Mouse (Mus musculus) heart, embryonic 14.5 days (tissue): Measurements from ENCODE around the gene Cdkn2d. TPM values are rescaled to one million over a fixed set of nuclear protein-coding genes. Genes with fewer than 3 reads are reported as not detected.
A peak's percentile ranks its signal among the peaks of the same experiment; 100 is the strongest.

ENCODE experiments used
- ATAC-seq: fragments of 200-750 bp; cut with Nextera tagmentation; 2 replicates; pipeline ENCODE4 v1.8.0; 2017; ENCODE audit warnings: low read depth, moderate TSS enrichment; ENCODE audit not compliant: insufficient number of reproducible peaks, insufficient read depth, low FRiP score
- H3K27ac ChIP-seq, 2 experiments: fragments of 200-500 bp in 1 of 2; fragments of 300-500 bp in 1 of 2; sonication (generic) in 1 of 2; replicated peaks in 1 of 2; 2 replicates each; pipeline ENCODE4 v1.5.1; 2012 to 2014; ENCODE audit warnings: low read depth in 2 of 2, low read length in 2 of 2, control low read depth in 1 of 2, mild to moderate bottlenecking in 1 of 2, mixed read lengths in 1 of 2; ENCODE audit not compliant: control insufficient read depth in 1 of 2, insufficient read depth in 1 of 2
- H3K27me3 ChIP-seq: fragments of 300-500 bp; sonication (generic); 2 replicates; pipeline ENCODE4 v1.6.1; 2014; ENCODE audit warnings: mild to moderate bottlenecking, low read length, control low read depth; ENCODE audit not compliant: control insufficient read depth, insufficient read depth
- H3K36me3 ChIP-seq: fragments of 300-500 bp; sonication (generic); 2 replicates; pipeline ENCODE4 v1.6.1; 2014; ENCODE audit warnings: mild to moderate bottlenecking, control low read depth, low read length, mixed read lengths; ENCODE audit not compliant: control insufficient read depth, insufficient read depth
- H3K4me1 ChIP-seq, 2 experiments: fragments of 200-500 bp in 1 of 2; fragments of 300-500 bp in 1 of 2; sonication (generic) in 1 of 2; 2 replicates each; pipeline ENCODE4 v1.6.1; 2012 to 2014; ENCODE audit warnings: low read length in 2 of 2, control low read depth in 1 of 2, mixed read lengths in 1 of 2; ENCODE audit not compliant: control insufficient read depth in 2 of 2, insufficient read depth in 2 of 2
- H3K4me2 ChIP-seq: fragments of 300-500 bp; sonication (generic); 2 replicates; pipeline ENCODE4 v1.6.1; 2014; ENCODE audit warnings: mild to moderate bottlenecking, low read length
- H3K4me3 ChIP-seq, 2 experiments: fragments of 200-500 bp in 1 of 2; fragments of 300-500 bp in 1 of 2; sonication (generic) in 1 of 2; 2 replicates each; pipeline ENCODE4 v1.5.1; 2012 to 2014; ENCODE audit warnings: low read length in 2 of 2, mild to moderate bottlenecking in 2 of 2, control low read depth in 1 of 2, low read depth in 1 of 2, moderate library complexity in 1 of 2; ENCODE audit not compliant: control insufficient read depth in 1 of 2, insufficient read depth in 1 of 2
- H3K9ac ChIP-seq: fragments of 300-500 bp; sonication (generic); 2 replicates; pipeline ENCODE4 v1.6.1; 2014; ENCODE audit warnings: mild to moderate bottlenecking, low read length
- H3K9me3 ChIP-seq: fragments of 300-500 bp; sonication (generic); 2 replicates; pipeline ENCODE4 v1.6.1; 2016; ENCODE audit warnings: low read length, control low read depth; ENCODE audit not compliant: control insufficient read depth
- WGBS: fragments of 180-500 bp; shearing (Covaris S2); extraction: QIAGEN DNeasy Blood & Tissue Kit; methylation state at CpG from one replicate; pipeline ENCODE4 v1.1.7; 2014; 5-methylcytosine and 5-hydroxymethylcytosine counted together
- polyA plus RNA-seq: library from polyadenylated mRNA; unstranded; fragments of >200 nt; fragmentation: Nextera tagmentation; extraction: Ambion mirVana; gene quantifications from 2 replicates; pipeline ENCODE4 v1.2.1, GENCODE M21; 2014

Gene Cdkn2d
- polyA plus RNA-seq, 1 experiment from 2014 or later, result 96.9 TPM

DNA sequence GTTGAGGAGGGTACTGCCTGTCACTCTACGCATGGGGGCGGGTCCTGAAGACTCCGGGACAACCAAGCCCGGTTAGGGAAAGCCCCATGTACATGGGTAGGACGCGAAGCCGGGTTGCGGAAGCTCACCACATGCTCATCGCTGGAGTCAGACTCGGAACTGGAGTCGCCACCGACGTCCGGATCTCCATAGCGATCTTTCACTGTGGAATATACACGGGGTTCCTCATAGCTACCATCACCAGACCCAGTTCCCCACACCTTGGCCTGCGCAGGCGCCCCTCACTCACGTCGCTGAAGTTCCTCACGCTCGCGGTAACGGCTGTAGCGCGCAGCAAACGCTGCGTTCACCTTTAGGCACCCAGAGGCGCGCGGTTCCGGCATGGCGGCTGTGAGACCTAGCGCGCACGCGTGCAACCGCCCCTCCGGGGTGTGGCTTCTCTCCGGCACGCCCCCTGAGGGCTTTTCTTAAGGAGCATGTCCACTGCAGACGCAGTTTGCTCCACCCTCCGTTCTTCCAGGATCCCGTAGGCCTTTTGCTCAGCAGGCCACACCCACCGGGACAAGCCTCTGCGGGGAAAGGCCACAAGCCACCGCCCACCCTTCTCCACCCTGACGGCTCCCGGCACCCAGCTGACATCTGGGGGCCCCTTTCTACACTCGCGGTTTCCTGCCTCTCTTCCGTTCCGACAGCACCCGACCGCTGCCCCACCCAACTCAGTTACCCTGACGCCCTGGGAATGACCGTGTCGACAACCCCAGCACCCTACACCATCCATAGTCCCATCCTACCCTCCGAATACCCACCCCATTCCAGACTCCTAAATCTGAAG lies 3.4 kb downstream of the Cdkn2d start, which contains the start of gene Kri1:
Gene Kri1 (minus strand): TSS at position 399 of the 832 bp plus-strand sequence.
- H3K36me3 ChIP-seq, result peaks cover 34% of the 10 kb centered on the region
- peak within 1 kb of the TSS; percentile 78 for H3K4me2 ChIP-seq
- H3K27me3 ChIP-seq, result no peaks in the 10 kb centered on the region
- H3K4me1 ChIP-seq, result peaks cover 10 to 33% of the 10 kb centered on the region in 2 experiments
- no peaks in the 10 kb centered on the region for H3K9me3 ChIP-seq
- peak; percentile 66 for ATAC-seq
- WGBS, result under 1% methylated on average over 59 of the region's 59 CpGs
- H3K27ac ChIP-seq, result peak within 1 kb of the TSS; percentile 90 to 92
- H3K4me3 ChIP-seq, result peak within 1 kb of the TSS; percentile 82 to 97
- peak within 1 kb of the TSS; percentile 85 for H3K9ac ChIP-seq

GRCm38 (mm10) chr9:21286753-21287152 lies 4.5 kb downstream of the Cdkn2d start:
- peak overlapping the region; percentile 78 for H3K4me2 ChIP-seq
- peaks cover 10 to 33% of the 10 kb centered on the region in 2 experiments for H3K4me1 ChIP-seq
- H3K9me3 ChIP-seq, result no peaks in the 10 kb centered on the region
- H3K4me3 ChIP-seq, result peak overlapping the region in 1 of 2 experiments; percentile 82; a peak in 2 of 4 replicates
- H3K36me3 ChIP-seq, result peaks cover 43% of the 10 kb centered on the region
- 48% methylated on average over 3 of the region's 3 CpGs for WGBS
- peak overlapping the region in 1 of 2 experiments; percentile 90; a peak in 1 of 4 replicates for H3K27ac ChIP-seq
- peak overlapping the region; percentile 85 for H3K9ac ChIP-seq
- no peaks in the 10 kb centered on the region for H3K27me3 ChIP-seq
- no peak for ATAC-seq

- Histone ChIP-seq H3K9me3 (no peaks in the 10 kb centered on the region), H3K27me3 (no peaks in the 10 kb centered on the region), H3K9ac (no peak overlapping the region), H3K36me3 (peaks cover 69% of the 10 kb centered on the region), H3K4me1 (peaks cover 9 to 19% of the 10 kb centered on the region in 2 experiments), H3K4me3 (no peak overlapping the region), H3K4me2 (no peak overlapping the region), H3K27ac (no peak overlapping the region)
- WGBS, result 91% methylated on average over 3 of the region's 3 CpGs
- no peak for ATAC-seq
Measured at GRCm38 (mm10) chr9:21283994-21284393, 7.2 kb downstream of the Cdkn2d start.

- H3K36me3 ChIP-seq, result peaks cover 69% of the 10 kb centered on the region
- no peak for ATAC-seq
- peaks cover 5 to 15% of the 10 kb centered on the region in 2 experiments for H3K4me1 ChIP-seq
- no peak overlapping the region for H3K9ac ChIP-seq
- WGBS, result 89% methylated on average over 5 of the region's 5 CpGs
- no peak overlapping the region for H3K4me3 ChIP-seq
- no peak overlapping the region for H3K27ac ChIP-seq
- no peaks in the 10 kb centered on the region for H3K27me3 ChIP-seq
- H3K9me3 ChIP-seq, result no peaks in the 10 kb centered on the region
- no peak overlapping the region for H3K4me2 ChIP-seq
Measured at GRCm38 (mm10) chr9:21283591-21283990, 7.6 kb downstream of the Cdkn2d start.

DNA sequence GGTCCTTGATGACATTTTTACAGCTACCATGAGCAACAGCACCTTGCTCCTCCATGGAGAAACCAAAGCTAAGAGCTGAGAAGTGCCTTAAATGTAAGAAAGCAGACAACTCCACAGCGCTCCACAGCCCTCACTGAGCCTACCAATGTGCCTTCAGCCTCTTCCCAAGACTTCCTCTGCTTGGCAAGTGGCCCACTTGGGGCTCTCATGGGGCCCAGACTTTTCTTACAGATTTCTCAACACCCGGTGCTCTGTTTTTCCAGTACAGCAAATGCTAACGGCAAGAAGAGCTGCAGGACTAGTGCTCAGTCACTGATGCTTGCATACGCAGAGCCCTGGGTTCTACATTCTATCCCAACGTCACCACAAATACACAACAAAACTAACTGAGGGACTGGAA lies 13.4 kb downstream of the Cdkn2d start:
- H3K4me2 ChIP-seq, result no peak overlapping the region
- 90% methylated on average over 5 of the region's 5 CpGs for WGBS
- peaks cover 5 to 15% of the 10 kb centered on the region in 2 experiments; a peak in 2 of 4 replicates for H3K4me1 ChIP-seq
- H3K4me3 ChIP-seq, result no peak overlapping the region
- no peaks in the 10 kb centered on the region for H3K27me3 ChIP-seq
- ATAC-seq, result no peak
- no peak overlapping the region for H3K9ac ChIP-seq
- no peak overlapping the region for H3K27ac ChIP-seq
- peaks cover 97% of the 10 kb centered on the region for H3K36me3 ChIP-seq
- H3K9me3 ChIP-seq, result no peaks in the 10 kb centered on the region

DNA sequence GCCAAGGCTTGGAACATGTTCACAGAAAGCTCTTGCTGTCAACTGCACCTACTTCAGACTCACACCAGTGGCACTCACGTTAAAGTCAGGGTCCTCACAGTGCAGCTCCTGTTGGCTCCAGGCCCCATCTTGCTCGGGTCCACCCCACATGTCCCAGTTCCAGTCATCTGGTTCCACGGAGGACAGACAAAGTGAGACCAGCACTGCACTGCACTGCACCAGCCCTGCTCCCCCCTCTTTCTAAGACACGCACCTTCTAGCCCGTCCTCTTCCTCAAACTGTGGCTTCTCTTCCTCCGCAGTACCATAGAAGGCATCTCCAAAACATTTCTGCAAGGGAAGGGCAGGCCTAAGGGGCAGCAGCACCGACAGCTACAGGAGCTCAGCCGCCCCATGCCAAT lies 14.9 kb downstream of the Cdkn2d start:
- Histone ChIP-seq H3K27ac (no peak overlapping the region), H3K9me3 (no peaks in the 10 kb centered on the region), H3K36me3 (peaks cover 98% of the 10 kb centered on the region), H3K4me2 (no peak overlapping the region), H3K27me3 (no peaks in the 10 kb centered on the region), H3K4me3 (no peak overlapping the region), H3K4me1 (peaks cover 5 to 15% of the 10 kb centered on the region in 2 experiments; a peak in 2 of 4 replicates), H3K9ac (no peak overlapping the region)
- 88% methylated on average over 8 of the region's 8 CpGs for WGBS
- no peak for ATAC-seq

- 81% methylated on average over 12 of the region's 12 CpGs for WGBS
- ATAC-seq, result no peak
- no peak overlapping the region for H3K4me2 ChIP-seq
- H3K9me3 ChIP-seq, result no peaks in the 10 kb centered on the region
- H3K9ac ChIP-seq, result no peak overlapping the region
- H3K4me3 ChIP-seq, result no peak overlapping the region
- no peak overlapping the region for H3K27ac ChIP-seq
- H3K36me3 ChIP-seq, result peaks cover 98% of the 10 kb centered on the region
- H3K4me1 ChIP-seq, result peaks cover 5 to 15% of the 10 kb centered on the region in 2 experiments; a peak in 2 of 4 replicates
- no peaks in the 10 kb centered on the region for H3K27me3 ChIP-seq
Measured at GRCm38 (mm10) chr9:21275727-21276126, 15.5 kb downstream of the Cdkn2d start.
